Mouse (Mus musculus): ENCODE data around the gene Slc51a. TPM values are rescaled to one million over a fixed set of nuclear protein-coding genes. Genes with fewer than 3 reads are reported as not detected.

Slc51a gene
- polyA plus RNA-seq, 1 experiment = not detected

DNA sequence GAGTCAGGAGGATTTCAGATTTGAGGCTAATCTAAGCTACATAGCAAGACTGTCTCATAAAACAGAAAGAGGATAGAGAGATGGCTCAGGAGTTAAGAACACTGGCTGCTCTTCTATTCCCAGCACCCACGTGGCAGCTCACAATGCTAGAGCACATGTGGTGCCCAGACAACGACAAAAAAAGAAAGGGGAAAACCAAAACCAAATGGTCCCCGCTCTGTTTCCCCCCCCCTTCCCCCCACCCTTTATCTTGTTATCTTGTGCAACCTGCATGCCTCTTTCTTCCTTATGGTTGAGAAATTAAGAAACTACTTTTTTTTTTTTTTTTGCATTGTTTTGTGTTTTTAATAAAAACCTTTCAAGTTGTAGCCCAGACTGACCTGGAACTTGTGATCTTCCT is 19.2 kb downstream of the Slc51a start:
- TF ChIP-seq EP300 (IDR thresholded peaks at IDR 0.05; ENCODE audit: insufficient read depth, low read depth, low read length) = no peak
- TF ChIP-seq POLR2A (IDR thresholded peaks at IDR 0.05; ENCODE audit: insufficient read depth, low read length) = no peak
- no peak for TF ChIP-seq CTCF (IDR thresholded peaks at IDR 0.05; ENCODE audit: low read depth, low read length)
- H3K4me3 ChIP-seq (ENCODE audit: low read depth, low read length) = no peak overlapping the region
- H3K9me3 ChIP-seq (replicated peaks; ENCODE audit: control insufficient read depth, insufficient read depth, low read length, poor library complexity, severe bottlenecking) = no peaks in the 10 kb centered on the region
- no peak overlapping the region for H3K27ac ChIP-seq (ENCODE audit: insufficient read depth, low read length)
- no peaks in the 10 kb centered on the region for H3K36me3 ChIP-seq (ENCODE audit: control insufficient read depth, insufficient read depth, low read length, poor library complexity, severe bottlenecking)
- no peak overlapping the region for H3K9ac ChIP-seq (ENCODE audit: low read depth, poor library complexity, severe bottlenecking)
- H3K4me1 ChIP-seq (ENCODE audit: control insufficient read depth, insufficient read depth, low read length) = no peaks in the 10 kb centered on the region
- no peaks in the 10 kb centered on the region for H3K27me3 ChIP-seq (ENCODE audit: control insufficient read depth, insufficient read depth, low read length, poor library complexity, severe bottlenecking)

DNA sequence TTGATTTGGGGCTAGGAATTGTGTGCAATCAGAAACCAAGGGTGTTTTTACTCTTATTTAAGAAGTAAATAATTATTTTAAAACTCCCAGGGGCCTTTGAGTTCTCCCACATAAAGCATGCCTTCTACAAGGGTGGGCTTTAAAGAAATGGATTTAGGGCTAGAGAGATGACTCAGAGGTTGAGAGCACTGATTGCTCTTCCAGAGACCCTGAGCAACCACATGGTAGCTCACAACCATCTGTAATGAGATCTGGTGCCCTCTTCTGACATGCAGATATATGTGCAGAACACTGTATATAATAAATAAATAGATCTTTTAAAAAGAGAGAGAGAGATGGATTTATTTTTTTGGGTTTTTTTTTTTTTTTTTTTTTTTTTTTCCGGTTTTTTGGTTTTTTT is 22.8 kb downstream of the Slc51a start:
- Histone ChIP-seq H3K27ac (ENCODE audit: insufficient read depth, low read length) (no peak overlapping the region), H3K9ac (ENCODE audit: low read depth, poor library complexity, severe bottlenecking) (no peak overlapping the region), H3K4me1 (ENCODE audit: control insufficient read depth, insufficient read depth, low read length) (no peaks in the 10 kb centered on the region), H3K9me3 (replicated peaks; ENCODE audit: control insufficient read depth, insufficient read depth, low read length, poor library complexity, severe bottlenecking) (no peaks in the 10 kb centered on the region), H3K27me3 (ENCODE audit: control insufficient read depth, insufficient read depth, low read length, poor library complexity, severe bottlenecking) (no peaks in the 10 kb centered on the region), H3K36me3 (ENCODE audit: control insufficient read depth, insufficient read depth, low read length, poor library complexity, severe bottlenecking) (no peaks in the 10 kb centered on the region), H3K4me3 (ENCODE audit: low read depth, low read length) (no peak overlapping the region)
- TF ChIP-seq CTCF (IDR thresholded peaks at IDR 0.05; ENCODE audit: low read depth, low read length) (no peak), EP300 (IDR thresholded peaks at IDR 0.05; ENCODE audit: insufficient read depth, low read depth, low read length) (no peak), POLR2A (IDR thresholded peaks at IDR 0.05; ENCODE audit: insufficient read depth, low read length) (no peak)

DNA sequence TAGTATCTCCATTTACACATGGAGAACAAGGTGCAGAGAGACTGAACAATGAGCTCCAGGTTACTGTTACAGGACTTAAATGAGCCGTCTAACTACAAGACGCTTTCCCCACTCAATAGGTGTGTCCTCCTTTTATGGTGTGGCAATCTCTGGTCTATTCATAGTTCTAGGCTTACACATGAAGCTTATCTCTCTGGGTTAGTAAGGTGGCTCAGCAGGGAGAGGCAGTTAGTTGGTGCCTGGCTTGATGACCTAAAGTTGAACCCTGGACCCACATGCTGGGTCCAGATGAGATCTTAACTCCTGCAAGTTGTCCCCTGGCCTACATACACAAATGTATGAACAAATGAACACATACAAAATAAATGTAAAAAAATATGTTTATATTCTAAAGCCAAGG is 24.3 kb downstream of the Slc51a start:
- Histone ChIP-seq H3K27me3 (ENCODE audit: control insufficient read depth, insufficient read depth, low read length, poor library complexity, severe bottlenecking) (no peaks in the 10 kb centered on the region), H3K4me1 (ENCODE audit: control insufficient read depth, insufficient read depth, low read length) (no peaks in the 10 kb centered on the region), H3K36me3 (ENCODE audit: control insufficient read depth, insufficient read depth, low read length, poor library complexity, severe bottlenecking) (no peaks in the 10 kb centered on the region), H3K9me3 (replicated peaks; ENCODE audit: control insufficient read depth, insufficient read depth, low read length, poor library complexity, severe bottlenecking) (no peaks in the 10 kb centered on the region), H3K27ac (ENCODE audit: insufficient read depth, low read length) (no peak overlapping the region), H3K4me3 (ENCODE audit: low read depth, low read length) (no peak overlapping the region), H3K9ac (ENCODE audit: low read depth, poor library complexity, severe bottlenecking) (no peak overlapping the region)
- TF ChIP-seq CTCF (IDR thresholded peaks at IDR 0.05; ENCODE audit: low read depth, low read length) = no peak
- no peak for TF ChIP-seq POLR2A (IDR thresholded peaks at IDR 0.05; ENCODE audit: insufficient read depth, low read length)
- no peak for TF ChIP-seq EP300 (IDR thresholded peaks at IDR 0.05; ENCODE audit: insufficient read depth, low read depth, low read length)

DNA sequence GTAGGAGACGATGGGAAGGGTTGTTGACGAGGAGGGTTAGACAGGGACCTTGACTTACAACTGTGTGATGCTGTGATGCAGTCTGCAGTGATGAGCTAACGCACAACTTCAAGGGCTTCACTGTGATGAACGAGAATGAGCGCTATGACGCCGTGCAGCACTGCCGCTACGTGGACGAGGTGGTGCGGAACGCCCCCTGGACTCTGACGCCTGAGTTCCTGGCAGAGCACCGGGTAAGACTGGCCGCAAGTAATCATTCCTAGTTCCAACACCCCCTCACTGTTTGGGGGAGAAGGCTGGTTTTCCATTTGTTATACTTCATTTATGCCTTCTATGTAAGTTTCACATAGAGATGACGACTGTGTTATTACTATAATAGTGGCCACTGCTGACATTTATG is 24.7 kb downstream of the Slc51a start:
- Histone ChIP-seq H3K4me1 (ENCODE audit: control insufficient read depth, insufficient read depth, low read length) (no peaks in the 10 kb centered on the region), H3K9ac (ENCODE audit: low read depth, poor library complexity, severe bottlenecking) (no peak overlapping the region), H3K36me3 (ENCODE audit: control insufficient read depth, insufficient read depth, low read length, poor library complexity, severe bottlenecking) (no peaks in the 10 kb centered on the region), H3K9me3 (replicated peaks; ENCODE audit: control insufficient read depth, insufficient read depth, low read length, poor library complexity, severe bottlenecking) (no peaks in the 10 kb centered on the region), H3K4me3 (ENCODE audit: low read depth, low read length) (no peak overlapping the region), H3K27me3 (ENCODE audit: control insufficient read depth, insufficient read depth, low read length, poor library complexity, severe bottlenecking) (no peaks in the 10 kb centered on the region), H3K27ac (ENCODE audit: insufficient read depth, low read length) (no peak overlapping the region)
- no peak for TF ChIP-seq EP300 (IDR thresholded peaks at IDR 0.05; ENCODE audit: insufficient read depth, low read depth, low read length)
- TF ChIP-seq POLR2A (IDR thresholded peaks at IDR 0.05; ENCODE audit: insufficient read depth, low read length) = no peak
- no peak for TF ChIP-seq CTCF (IDR thresholded peaks at IDR 0.05; ENCODE audit: low read depth, low read length)

DNA sequence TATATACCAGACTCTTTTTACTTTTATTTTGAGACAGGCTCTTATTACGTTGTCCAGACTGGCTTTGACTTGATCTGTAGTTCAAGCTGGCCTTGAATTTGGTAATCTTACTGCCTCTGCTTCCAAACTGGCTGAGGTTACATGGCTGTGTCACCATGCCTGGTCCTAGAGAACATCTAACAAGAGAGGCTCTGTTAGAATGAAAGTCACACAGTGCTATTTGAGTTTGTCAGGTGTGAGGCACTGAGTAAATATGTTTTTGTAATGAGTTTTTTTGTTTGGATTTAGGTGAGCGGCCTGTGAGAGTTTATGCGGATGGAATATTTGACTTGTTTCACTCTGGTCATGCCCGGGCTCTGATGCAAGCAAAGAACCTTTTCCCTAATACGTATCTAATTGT is 26.0 kb downstream of the Slc51a start:
- Histone ChIP-seq H3K4me1 (ENCODE audit: control insufficient read depth, insufficient read depth, low read length) (no peaks in the 10 kb centered on the region), H3K27ac (ENCODE audit: insufficient read depth, low read length) (no peak overlapping the region), H3K4me3 (ENCODE audit: low read depth, low read length) (no peak overlapping the region), H3K36me3 (ENCODE audit: control insufficient read depth, insufficient read depth, low read length, poor library complexity, severe bottlenecking) (no peaks in the 10 kb centered on the region), H3K27me3 (ENCODE audit: control insufficient read depth, insufficient read depth, low read length, poor library complexity, severe bottlenecking) (no peaks in the 10 kb centered on the region), H3K9me3 (replicated peaks; ENCODE audit: control insufficient read depth, insufficient read depth, low read length, poor library complexity, severe bottlenecking) (no peaks in the 10 kb centered on the region), H3K9ac (ENCODE audit: low read depth, poor library complexity, severe bottlenecking) (no peak overlapping the region)
- no peak for TF ChIP-seq CTCF (IDR thresholded peaks at IDR 0.05; ENCODE audit: low read depth, low read length)
- TF ChIP-seq EP300 (IDR thresholded peaks at IDR 0.05; ENCODE audit: insufficient read depth, low read depth, low read length) = no peak
- TF ChIP-seq POLR2A (IDR thresholded peaks at IDR 0.05; ENCODE audit: insufficient read depth, low read length) = no peak

DNA sequence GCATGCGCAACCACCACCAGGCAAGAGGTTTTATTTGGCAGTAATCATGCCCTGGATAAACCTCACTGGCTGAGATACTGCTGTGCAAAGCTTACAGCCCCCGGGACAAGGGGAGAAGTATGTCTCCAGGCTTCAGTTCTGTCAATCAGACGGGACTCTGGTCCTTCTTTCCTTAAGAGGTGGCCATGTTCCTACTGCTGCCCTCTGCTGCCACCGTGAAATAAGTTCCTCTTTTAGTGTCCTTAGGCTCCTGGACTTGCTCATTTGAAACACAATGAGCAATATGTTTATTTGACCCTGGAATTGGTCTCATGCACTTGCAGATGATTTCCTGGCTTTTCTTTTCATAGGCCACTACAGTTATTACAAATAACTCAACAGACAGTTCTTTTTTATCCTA is 27.2 kb downstream of the Slc51a start:
- Histone ChIP-seq H3K4me1 (ENCODE audit: control insufficient read depth, insufficient read depth, low read length) (no peaks in the 10 kb centered on the region), H3K9me3 (replicated peaks; ENCODE audit: control insufficient read depth, insufficient read depth, low read length, poor library complexity, severe bottlenecking) (no peaks in the 10 kb centered on the region), H3K27me3 (ENCODE audit: control insufficient read depth, insufficient read depth, low read length, poor library complexity, severe bottlenecking) (no peaks in the 10 kb centered on the region), H3K36me3 (ENCODE audit: control insufficient read depth, insufficient read depth, low read length, poor library complexity, severe bottlenecking) (no peaks in the 10 kb centered on the region), H3K4me3 (ENCODE audit: low read depth, low read length) (no peak overlapping the region), H3K27ac (ENCODE audit: insufficient read depth, low read length) (no peak overlapping the region), H3K9ac (ENCODE audit: low read depth, poor library complexity, severe bottlenecking) (no peak overlapping the region)
- TF ChIP-seq CTCF (IDR thresholded peaks at IDR 0.05; ENCODE audit: low read depth, low read length) (no peak), EP300 (IDR thresholded peaks at IDR 0.05; ENCODE audit: insufficient read depth, low read depth, low read length) (no peak), POLR2A (IDR thresholded peaks at IDR 0.05; ENCODE audit: insufficient read depth, low read length) (no peak)

Data from ES-Bruce4 (cell line).